Mouse (Mus musculus) hematopoietic multipotent progenitor cell, adult 10-12 weeks (in vitro differentiated cells): ENCODE results near the gene Pop4. TPM values are rescaled to one million over a fixed set of nuclear protein-coding genes. Genes with fewer than 3 reads are reported as not detected.

Source experiments
- polyA plus RNA-seq: library from polyadenylated mRNA; stranded (reverse); fragments of >175 nt; gene quantifications from 2 replicates; pipeline ENCODE4 v1.2.3, GENCODE M21; 2012; ENCODE audit warnings: low replicate concordance

The Pop4 gene
- polyA plus RNA-seq: 1.0 and 4.3 TPM in 2 replicates

GRCm38 (mm10) chr7:38270703-38271510, at the start of gene Pop4:
Gene Pop4 (minus strand): TSS chr7:38271423.

GRCm38 (mm10) chr7:38227900-38228298, 43.3 kb downstream of the Pop4 start, which contains the start of gene Plekhf1:
Gene Plekhf1 (minus strand): TSS chr7:38228016.

Other genes with a start within 250 kb of the Pop4 start
- gene Uri1, start 247.9 kb downstream of the Pop4 start, polyA plus RNA-seq: 15.8 and 24.6 TPM in 2 replicates
- 9.9 and 12.2 TPM in 2 replicates for gene Ccne1, start 163.9 kb downstream of the Pop4 start, polyA plus RNA-seq
- 13.6 and 23.0 TPM in 2 replicates for gene 1600014C10Rik, start 88.2 kb downstream of the Pop4 start, polyA plus RNA-seq
- 0.35 and 0.71 TPM in 2 replicates for gene Plekhf1, start 43.4 kb downstream of the Pop4 start, polyA plus RNA-seq